Mouse (Mus musculus) c-Kit-positive CD71-positive TER-119-positive erythroid progenitor cells, embryonic 14.5 days (primary cell): ENCODE results near the gene Fam131a.
A peak's percentile ranks its signal among the peaks of the same experiment; 100 is the strongest.
"Not testable (repeated sequence)": the region's sequence is repeated elsewhere in the genome, so short reads cannot be mapped to it uniquely, and the experiment has no call there.

Experiments used
- DNase-seq: peaks from one replicate; pipeline ENCODE4 v3.0.0-alpha.2; 2013; ENCODE audit warnings: low spot score

The Fam131a gene

DNA sequence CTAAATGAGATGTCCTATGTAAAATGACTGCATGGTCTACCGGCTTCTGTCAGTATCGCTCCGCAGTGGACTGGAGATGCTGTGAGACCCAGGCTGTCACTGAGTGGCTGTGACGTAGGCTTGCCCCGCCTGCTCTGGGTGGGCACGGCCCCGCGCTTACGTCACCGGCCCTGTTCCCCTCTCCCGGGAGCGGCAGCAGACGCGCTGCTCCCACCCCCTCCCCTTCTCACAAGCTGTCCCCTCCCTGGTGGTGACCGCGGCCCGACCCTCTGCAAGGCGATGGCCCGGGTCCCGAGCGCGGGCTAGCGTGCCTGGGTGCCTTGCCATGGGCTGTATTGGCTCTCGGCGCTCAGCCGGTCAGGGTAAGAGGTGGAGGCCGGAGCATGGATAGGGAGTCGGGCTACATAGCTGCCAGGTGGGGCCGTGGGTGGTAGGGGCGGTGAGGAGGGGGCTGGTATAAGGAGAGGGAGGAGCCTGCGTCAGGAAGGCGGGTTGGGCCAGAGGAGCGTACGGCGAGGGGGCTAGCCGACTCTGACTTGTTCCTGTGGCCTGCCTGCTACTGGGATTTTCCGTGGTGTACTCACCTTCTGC, at the start of gene Fam131a:
Gene Fam131a (plus strand): TSS at position 131 of the 591 bp plus-strand sequence.
- peak; percentile 72 for DNase-seq

DNA sequence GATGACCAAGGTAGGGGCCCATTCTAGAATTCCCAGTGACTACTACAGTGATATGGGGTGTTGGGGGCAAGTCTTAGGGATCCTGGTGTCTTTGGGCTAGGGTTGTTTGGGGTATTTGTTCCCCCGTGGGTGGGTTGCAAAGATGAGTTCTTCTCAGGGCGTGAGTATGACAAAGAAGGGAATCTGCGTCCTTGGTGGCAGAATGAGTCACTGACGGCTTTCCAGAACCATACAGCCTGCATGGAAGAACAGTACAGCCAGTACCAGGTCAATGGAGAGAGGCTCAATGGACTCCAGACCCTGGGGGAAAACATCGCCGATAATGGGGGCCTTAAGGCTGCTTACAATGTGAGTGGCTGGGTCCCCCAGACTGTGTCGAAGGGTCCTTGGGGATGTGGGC, 49.1 kb upstream of the Fam131a start:
- DNase-seq = no peak

DNA sequence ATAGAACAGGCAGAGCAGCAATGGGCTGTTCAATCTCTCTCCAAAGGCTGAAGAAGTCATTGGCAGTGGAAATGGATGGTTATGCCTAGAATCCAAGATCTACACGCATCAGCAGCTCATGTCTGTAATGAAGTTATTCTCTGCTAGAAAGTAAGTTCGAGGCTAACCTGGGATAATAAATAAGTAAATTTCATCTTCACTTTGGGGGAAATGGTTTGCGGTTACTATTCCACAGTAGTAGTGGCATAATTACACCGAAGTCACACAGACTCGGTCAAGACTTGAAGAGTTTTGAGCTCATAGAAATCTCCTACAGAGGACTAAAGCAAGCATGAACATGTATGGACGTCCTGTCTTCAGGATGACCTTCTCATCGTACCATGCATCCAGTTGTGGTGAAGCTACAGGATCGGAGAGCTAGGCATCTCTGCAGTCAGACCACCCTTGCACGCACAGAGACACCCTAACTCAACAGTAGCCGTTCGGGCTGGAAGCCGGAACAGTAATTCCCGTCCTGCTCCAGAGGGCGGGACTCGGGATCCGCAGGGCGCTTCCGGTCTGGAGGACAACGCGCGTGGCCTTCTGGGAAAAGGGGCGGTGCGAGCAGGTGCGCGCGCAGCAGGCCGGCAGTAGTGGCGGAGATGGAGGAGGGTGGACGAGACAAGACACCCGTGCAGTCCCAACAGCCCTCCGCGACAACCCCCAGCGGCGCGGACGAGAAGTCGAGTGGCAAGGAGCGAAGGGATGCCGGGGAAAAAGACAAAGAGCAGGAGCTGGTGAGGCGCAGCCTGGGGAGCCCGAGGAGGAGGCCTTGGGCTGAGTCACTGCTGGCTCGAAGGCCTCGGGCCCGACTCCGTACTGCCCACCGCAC, 41.7 kb upstream of the Fam131a start, which contains the start of gene Psmd2:
Gene Psmd2 (plus strand): TSS at position 577 of the 871 bp plus-strand sequence.
- peak; percentile 91 for DNase-seq

DNA sequence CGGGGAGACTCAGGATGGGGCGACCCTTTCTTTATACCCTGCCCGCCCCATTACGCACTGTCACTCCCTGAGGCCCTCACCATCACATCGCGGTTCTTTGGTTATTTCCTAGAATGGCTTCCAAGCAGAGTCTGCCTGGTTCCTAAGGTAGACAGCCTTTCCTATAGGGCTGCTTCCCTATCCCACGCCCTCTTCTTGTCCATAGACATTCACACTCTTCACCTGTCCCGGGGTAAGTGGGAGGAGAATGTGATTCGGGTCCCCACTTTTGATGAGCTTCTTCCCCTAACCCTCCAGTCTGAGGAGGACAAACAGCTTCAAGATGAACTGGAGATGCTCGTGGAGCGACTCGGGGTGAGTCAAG, 41.1 kb upstream of the Fam131a start:
- DNase-seq = no peak

DNA sequence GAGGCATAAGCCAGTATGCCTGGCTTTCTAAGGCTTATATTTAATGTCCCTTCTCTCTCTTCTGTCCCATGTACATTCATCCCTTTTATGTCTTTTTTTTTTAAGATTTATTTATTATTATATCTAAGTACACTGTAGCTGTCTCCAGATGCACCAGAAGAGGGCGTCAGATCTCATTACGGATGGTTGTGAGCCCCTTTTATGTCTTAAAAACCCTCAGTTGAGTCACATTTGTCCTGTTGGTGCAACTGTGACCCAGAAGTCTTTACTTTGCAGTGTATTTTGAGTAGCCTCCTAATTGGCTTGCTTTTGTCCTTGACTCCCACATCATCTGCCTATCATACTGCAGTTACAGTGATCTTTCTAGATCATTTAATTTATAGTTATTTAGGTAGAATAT, 39.7 kb upstream of the Fam131a start:
- no peak for DNase-seq

DNA sequence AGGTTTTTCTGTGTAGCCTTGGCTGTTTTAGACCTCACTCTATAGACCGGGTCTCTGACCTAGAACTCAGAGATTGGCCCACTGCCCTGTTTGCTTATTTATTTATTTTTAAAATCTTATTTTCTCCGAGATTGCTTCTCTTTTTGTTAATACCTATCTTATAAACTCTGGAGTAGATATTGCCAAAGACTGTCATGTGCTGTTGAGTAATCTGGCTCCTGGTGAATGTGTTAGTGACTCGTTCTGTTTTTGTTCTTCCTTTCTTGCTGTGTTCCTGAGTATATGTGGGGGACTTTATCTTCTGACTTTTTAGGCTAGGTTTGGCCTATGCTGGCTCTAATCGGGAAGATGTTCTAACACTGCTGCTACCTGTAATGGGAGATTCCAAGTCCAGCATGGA, 35.4 kb upstream of the Fam131a start:
- DNase-seq = no peak

DNA sequence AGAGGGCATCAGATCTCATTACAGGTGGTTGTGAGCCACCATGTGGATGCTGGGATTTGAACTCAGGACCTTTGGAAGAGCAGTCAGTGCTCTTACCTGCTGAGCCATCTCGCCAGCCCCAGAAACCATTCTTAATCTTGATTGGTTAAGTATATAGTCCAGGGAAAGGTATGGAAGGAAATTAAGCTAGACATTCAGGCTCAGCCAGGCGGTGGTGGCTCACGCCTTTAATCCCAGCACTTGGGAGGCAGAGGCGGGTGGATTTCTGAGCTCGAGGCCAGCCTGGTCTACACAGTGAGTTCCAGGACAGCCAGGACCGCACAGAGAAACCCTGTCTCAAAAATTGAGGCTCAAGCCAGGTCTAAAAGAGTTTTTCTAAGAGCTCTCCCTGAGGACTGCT, 25.0 kb upstream of the Fam131a start, which contains the start of gene Eif4g1:
Gene Eif4g1 (plus strand): TSS at position 301 of the 400 bp plus-strand sequence.
- DNase-seq = not testable (repeated sequence)

DNA sequence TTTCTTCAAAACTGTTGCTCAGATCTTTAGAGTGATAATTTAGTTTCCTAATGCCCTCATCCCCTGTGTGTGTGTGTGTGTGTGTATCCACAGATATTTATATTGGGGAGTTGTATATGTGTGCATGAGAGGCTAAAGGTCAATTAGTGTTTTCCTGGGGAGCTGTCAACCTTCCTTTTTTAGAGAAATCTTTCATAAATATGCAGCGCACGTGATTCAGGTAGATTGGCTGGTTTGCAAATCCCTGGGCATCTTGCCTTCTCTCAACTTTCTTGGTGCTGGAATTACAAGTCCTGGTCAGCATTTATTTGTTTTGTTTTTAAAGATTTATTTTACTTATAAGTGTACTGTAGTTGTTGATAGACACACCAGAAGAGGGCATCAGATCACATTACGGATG, 22.8 kb upstream of the Fam131a start:
- no peak for DNase-seq

DNA sequence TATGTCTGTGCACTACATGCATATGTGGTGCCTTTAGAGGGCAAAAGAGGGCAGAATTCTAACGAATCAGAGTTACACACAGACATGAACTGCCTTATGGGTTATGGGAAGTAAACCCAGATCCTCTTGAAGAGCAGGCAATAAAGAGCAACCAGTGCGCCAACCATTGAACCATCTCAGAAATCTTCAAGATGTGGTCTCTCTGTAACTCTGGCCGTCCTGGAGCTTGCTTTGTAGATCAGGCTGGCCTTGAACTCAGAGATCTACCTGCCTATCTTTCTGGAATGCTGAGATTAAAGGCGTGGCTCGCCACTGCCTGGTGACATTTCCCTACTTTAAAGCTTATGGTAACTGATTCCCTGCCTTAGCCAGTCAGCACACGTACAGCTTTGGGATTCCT, 21.2 kb upstream of the Fam131a start:
- no peak for DNase-seq

DNA sequence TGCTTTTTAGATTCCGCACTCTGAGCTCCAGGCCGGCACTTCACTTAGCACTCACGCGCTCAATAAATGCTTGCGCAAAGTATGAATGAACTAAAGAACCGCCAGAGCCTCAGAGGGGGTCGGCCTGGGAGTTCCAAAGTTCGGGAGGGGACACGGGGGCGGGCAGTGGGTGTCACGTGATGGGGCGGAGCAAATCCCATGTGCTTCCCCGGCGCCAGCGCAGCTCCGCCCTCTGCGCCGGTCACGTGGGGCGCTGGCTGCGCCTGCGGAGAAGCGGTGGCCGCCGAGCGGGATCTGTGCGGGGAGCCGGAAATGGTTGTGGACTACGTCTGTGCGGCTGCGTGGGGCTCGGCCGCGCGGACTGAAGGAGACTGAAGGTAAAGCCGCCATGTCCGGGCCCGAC, 20.5 kb upstream of the Fam131a start:
- DNase-seq = peak; percentile 87

DNA sequence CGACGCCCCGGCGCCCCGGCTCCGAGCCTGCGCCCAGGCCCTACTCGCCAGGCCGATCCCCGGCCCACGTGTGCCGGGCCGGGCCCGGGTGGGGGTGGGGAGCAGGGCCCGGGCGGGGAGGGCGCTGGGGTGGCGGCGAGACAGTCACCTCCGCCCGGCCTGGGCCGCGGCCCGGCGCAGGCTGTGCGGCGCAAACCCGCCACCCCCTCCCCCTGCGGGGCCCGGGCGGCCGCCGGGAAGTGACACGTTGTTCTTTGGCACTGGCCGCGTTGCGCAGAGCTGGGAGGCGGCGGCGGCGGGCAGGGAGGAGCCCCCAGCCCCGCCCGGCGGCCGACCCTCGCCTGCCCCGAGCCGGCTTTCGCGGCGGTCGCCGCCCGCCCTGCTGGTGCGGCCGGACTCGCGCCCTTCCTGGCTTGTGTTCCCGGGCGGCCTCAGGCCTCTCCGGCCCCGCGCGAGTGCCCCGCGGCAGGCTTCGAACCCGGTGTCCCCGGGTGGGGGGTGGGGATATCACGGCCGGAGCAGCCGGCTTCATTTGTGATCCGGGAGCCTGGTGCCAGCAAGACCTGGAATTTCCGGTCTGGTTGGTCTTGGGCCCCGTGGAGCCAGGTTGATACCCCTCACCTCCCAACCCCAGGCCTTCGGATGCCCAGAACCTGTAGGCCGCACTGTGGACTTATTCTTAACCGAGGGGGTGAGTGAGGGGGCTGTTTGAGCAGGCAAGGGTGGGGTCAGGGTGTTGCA, 19.9 kb upstream of the Fam131a start:
- no peak for DNase-seq

DNA sequence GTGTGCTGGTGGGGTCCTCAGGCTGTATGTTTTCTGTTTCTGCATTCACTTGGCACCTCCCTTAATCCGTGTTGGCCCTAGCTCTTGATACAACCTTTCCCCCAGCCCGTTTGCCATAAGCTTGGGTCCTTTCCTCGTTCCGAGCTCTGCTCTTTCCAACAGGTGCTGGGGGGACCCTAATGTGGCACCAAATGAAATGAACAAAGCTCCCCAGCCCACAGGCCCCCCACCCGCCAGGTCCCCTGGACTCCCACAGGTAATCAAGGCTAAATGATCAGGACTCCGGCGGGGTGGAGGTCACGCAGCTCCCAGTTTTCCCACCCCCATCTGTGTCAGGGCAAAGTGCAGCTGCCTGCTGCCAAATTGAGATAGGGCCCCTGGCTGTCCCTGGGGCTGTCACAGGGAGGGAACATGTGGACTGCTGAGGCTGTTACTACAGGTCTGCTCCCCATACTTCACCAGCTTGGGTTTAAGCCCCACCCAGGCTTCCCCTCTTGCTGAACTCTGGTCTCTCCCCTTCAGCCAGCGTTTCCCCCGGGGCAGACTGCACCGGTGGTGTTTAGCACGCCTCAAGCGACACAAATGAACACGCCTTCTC, 19.2 kb upstream of the Fam131a start:
- DNase-seq = peak; percentile 67

DNA sequence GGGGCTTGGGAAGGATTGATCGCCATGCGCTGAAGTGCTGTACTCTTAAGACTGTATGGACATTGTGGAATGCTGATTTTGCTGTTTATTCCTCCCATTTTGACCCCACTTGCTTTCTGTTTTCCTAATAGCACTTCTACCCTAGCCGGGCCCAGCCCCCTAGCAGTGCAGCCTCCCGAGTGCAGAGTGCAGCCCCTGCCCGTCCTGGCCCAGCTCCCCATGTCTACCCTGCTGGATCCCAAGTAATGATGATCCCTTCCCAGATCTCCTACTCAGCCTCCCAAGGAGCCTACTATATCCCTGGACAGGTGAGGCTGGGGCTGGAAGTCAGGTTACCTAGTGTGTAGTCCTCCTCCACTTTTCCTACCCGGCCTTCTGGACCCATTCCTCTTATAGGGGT, 17.8 kb upstream of the Fam131a start:
- no peak for DNase-seq

DNA sequence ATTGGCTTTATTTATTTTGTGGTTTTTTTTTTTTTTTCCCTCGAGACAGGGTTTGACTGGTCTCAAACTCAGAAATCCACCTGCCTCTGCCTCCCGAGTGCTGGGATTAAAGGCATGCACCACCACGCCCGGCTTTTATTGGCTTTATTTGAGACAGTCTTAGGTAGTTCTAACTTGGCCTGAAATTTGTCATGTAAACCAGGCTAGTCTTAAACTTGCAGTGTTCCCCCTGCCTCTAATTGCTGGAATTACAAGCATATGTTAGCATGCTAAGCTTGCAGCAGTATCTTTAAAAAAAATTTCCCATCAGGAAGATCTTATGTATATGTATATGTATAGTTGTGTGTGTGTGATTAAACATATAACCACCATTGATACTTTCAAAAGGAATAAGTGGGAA, 16.3 kb upstream of the Fam131a start:
- DNase-seq = no peak

DNA sequence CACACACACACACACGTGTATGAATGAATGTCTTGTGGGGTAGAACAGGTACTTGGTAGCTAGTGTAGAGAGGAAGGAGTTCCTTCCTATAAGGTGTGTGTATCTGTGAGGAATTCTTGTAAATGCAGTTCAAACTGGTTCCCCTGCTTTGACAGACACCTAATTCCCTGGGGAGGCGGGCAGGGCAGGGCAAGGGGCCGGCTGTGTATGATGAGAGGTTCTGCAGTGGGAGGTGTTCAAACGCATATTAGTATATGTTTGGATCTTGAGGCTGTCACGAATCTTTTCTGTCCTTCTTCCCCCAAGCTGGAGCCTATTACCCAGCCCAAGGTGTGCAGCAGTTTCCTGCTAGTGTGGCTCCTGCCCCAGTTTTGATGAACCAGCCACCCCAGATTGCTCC, 15.7 kb upstream of the Fam131a start:
- no peak for DNase-seq

DNA sequence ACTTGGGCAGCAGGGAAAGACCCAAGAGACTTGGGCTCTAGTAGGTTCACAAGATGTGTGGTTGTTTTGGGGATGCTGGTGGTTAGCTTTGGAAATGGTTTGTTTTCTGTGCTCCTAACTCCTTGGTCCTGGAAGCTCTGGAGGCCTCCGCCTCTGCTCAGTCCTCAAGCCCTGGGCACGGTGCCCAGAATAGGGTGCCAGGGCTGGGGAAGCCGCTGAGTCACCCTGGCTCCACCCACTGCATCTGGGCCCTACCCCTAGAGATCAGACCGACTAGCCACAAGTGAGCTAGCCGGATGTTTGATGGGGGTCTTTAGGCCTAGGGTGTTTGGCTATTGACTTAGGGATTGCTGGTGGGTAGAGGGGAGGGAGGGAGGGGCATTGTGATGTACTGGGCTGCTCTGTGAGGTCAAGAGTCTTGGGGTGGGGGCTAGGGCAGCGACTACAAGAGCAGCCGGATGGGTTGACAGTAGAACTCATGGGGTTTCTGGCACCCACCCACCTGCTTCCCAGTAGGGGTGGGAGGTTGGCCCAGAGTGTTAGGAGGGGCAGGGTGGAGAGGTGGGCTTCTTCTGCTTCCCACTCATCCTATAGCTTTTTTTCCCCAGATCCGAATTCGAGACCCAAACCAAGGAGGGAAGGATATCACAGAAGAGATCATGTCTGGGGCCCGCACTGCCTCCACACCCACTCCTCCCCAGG, 14.9 kb upstream of the Fam131a start:
- DNase-seq = peak; percentile 57

DNA sequence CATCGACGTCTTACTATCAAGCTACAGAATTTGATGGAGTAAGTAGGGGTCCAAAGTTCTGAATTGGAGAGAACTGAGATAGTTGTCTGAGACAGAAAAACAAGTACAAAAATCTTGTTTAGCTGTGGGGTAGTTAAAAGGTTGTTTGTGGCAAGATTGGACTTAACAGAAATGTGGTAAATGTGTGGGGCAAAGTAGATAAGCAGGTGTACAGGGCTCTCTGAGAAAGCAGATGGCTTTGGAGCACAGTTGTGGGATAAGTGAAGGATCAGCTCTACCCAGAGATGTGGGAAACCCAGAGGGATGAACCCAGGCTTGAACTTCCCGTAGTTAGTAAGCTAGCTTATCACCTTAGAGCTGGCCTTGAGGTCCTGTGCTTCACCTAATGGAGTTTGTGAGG, 2.3 kb upstream of the Fam131a start:
- no peak for DNase-seq

DNA sequence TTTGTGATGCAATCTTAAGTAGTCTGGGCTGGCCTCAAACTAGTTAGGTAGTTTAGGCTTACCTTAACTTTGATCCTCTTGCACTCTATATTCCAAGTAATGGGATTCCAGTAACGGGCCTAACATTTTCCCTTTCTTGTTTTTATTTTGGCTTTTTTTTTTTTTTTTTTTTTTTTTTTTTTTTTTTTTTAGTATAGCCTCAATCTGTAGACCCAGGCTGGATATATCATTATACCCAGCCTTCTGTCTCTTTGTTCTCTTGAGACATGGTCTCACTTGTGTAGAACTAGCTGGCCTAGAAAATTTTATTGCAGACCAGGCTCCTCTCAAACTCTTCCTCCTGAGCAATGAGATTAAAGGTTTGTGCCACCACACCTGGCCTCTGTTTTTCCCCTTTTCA, 1.4 kb upstream of the Fam131a start:
- DNase-seq = no peak

DNA sequence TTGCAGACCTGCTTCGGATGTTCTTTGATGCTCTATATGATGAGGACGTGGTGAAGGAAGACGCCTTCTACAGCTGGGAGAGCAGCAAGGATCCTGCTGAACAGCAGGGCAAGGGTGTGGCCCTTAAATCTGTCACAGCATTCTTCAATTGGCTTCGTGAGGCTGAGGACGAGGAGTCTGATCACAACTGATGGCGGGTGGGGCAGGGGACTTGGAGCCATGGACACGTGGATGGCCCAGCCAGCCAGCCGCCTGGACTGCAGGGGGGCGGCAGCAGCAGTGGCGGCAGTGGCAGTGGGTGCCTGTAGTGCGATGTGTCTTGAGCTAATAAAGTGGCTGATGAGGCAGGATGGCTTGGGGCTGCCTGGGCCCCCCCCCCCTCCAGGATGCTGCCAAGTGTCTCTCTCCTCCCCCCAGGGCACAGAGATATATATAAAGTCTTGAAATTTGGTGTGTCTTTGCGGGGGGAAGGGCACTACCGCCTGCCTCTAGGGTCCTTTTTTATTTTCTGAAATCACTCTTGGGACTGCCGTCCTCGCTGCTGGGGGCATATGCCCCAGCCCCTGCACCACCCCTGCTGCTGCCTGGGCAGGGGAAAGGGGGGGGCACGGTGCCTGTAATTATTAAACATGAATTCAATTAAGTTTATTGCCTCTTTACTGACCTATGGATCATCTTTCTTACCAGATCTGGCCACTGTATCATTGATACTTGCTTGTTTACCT, 638 bp upstream of the Fam131a start:
- no peak for DNase-seq

DNA sequence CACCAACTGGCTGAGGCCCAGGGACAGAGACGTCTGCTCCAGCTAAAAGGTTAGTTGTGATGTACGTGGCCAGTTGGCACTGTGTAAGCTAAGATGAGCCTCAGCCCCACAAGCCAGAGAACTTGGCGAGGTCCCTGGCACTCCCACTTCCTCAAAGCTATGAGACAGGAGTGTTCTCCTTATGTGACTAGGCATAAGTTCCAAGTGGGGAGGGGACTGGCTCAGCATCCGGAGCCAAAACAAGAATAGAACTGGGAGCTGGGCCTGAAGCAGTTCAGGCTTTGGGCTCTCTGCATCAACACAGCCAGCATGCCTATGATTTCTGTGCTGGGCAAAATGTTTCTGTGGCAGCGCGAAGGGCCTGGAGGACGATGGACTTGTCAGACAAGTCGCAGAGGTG, 1.7 kb downstream of the Fam131a start:
- no peak for DNase-seq

DNA sequence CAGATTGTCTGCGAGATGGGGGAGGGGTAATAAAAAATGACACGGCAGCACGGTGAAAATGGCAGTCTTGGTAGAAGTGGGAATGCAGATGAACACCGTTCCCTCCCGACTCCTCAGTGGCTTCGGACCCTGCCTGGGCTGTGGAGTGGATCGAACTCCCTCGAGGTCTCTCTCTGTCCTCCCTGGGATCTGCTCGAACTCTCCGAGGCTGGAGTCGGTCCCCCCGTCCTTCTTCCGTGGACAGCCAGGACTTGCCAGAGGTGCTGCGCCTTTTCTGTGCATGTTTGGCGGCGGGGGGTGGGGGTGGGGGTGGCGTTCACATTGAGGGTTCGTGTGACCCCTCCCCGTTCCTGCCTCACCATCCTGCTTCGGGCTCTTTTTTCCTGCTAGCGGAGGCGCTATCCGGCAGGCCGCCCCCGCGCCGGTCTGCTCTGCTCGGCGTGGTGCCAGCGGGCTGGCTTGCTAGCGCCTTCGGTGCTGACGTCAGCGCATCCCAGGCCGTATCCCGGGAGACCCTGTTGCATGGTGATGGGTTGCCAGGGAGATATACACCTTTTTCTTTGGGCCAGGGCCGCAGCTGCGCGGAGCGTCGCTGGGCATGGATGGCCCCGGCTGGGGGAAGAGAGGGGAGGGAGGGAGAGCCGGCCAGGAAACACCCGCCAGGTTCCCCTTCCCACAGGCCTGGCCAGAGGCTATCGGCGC, 2.7 kb downstream of the Fam131a start:
- DNase-seq = no peak
